Mouse (Mus musculus) adrenal gland, adult (tissue): ENCODE measurements around the gene Olfr1373.

Source experiments
- DNase-seq, 2 experiments: peaks; one replicate each; pipeline ENCODE4 v3.0.0; 2022 to 2023; ENCODE audit warnings: low spot score in 1 of 2; ENCODE audit not compliant: inconsistent age in 2 of 2

The Olfr1373 gene

DNA sequence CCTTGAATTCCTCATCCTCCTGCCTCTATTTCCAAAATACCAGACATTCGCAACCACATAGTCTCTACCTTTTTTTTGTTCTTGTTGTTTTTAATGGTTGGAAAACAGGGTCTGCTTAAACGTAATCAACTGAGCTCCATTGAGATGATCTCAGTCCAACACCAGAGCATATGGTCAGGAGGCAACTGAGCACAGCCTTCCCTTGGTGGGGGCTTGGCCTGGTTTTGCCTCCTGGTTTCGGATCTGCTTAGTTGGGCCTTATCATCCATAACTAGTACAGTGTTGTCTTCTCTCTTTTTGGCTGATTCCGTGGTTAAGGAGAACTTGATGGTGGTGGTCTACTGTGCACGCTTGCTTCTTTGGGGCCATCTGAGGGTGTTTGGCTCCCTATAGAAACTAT is 36.5 kb downstream of the Olfr1373 start:
- DNase-seq, result no peak

DNA sequence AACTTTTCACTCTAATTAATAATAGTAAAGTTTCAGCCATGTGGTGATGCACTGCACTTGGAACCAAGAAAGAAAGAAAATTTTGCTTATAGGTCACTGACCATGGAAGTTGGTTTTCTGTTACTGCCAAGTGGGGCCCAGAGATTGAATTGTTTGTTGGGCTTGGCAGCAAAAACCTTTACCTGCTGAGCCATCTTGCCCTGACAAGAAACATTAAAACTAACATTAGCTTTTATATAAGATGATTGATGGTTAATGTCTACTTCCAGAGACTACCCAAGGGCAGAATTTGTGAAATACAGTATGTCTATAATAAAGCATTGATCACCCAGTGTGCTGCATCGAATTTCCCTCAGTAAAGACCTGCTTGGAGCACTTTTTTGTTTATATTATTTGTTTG is 38.9 kb downstream of the Olfr1373 start:
- no peak for DNase-seq

DNA sequence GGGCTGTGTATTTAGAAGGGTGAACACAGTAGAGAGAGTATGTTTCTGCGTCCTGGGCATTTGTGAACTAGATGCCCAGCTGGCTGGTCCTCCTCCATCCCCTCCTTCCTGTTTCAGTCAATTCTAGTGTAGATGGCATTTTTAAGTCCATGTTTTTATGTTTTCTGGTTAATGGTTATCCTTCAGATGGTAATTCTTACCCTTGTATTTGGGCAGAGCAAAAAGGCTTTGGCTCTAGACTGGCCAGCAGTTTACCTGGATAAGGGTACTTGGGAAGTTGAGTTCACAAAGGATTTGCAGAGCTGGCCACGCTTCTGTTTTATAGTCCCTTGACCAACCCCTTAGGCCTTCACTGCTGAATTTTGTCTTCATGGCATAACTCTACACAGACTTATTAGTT is 39.3 kb downstream of the Olfr1373 start:
- no peak for DNase-seq

DNA sequence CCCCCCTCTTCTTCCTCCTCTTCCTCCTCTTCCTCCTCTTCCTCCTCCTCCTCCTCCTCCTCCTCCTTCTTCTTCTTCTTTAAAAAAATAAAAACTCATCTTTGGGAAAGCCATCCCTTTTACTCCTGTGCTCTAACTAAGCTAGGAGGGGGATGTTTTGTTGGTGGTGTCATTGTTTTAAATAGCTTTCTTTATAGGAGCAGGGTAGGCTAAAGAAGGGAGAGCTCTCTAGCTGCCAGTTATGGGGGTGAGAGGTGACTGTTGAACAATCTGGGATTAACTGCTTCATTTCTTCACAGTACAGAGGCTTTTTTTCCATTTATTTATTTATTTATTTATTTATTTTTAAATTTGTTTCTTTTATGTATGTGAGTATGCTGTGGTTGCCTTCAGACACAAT is 39.8 kb downstream of the Olfr1373 start:
- DNase-seq, result no peak

DNA sequence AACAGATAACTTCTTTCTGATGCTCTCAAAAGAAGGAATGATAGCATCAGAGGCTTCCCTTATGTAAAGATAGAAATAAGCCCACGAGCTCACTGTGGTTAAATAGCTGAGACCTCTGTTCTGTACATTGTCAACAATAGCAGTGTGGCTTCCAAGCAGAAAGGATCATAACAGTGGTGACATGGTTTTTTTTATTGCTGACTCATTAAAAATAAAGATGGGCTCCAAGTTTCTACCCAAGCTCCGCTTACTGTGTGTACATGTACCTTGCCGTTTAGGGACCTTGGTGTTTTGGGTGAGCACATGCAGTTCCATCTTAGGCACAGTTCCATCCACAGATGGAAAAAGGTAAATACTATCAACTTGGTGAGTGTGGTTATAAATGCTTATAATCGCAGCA is 42.4 kb downstream of the Olfr1373 start:
- DNase-seq, result peak in 1 of 2 experiments; percentile 30

DNA sequence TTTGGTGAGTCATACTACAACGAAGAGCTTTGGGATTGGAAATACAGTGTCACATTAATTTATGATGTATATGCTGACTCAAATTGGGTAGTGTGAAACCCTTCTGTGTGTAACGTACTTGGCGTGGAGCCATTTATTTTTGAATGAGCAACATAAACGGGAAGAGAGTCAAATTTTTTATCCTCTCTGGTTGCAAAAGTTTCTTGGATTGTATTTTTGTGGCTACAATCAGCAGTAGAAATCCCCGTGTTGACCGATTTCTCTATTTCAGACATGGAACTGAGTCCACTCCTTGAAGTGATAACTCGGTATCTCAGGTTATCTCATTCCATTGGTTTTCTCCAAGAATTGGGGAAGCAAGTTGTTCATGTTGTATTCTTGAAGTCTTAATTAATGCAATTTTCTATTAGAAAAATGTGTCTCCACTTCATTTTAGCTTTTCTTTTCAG is 45.5 kb downstream of the Olfr1373 start:
- DNase-seq, result no peak

DNA sequence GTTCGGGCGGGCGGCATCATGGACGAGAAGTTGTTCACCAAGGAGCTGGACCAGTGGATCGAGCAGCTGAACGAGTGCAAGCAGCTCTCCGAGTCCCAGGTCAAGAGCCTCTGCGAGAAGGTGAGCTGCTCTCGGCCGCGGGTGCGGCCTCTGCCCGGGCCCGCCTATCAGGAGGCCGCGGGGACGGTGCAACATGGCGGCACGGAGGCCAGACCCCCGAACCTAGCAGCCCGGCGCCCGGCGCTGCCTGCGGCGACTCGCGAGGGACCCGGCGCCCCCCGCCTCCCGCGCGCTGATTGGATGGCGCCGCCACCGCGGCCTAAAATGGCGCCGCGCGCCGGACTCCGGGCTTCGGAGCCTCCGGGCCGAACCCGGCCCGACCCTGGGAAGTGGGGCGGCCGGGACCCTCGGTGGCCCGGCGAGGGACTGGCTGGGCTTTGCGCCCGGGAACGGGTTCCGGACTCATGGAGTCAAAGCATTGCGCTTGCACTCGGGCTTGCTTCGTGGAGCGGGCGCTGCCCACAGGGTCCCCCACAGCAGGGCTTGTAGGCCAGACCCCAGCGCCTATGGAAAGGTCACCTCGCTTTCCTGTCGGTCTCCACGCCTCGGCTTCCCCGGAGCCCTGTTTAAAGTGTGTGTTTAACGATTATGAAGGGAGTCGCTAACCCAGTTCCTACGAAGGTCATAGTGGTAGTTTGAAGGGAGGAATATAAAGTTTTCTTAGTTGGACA is 46.1 kb downstream of the Olfr1373 start:
- peak; percentile 79 to 93 for DNase-seq

DNA sequence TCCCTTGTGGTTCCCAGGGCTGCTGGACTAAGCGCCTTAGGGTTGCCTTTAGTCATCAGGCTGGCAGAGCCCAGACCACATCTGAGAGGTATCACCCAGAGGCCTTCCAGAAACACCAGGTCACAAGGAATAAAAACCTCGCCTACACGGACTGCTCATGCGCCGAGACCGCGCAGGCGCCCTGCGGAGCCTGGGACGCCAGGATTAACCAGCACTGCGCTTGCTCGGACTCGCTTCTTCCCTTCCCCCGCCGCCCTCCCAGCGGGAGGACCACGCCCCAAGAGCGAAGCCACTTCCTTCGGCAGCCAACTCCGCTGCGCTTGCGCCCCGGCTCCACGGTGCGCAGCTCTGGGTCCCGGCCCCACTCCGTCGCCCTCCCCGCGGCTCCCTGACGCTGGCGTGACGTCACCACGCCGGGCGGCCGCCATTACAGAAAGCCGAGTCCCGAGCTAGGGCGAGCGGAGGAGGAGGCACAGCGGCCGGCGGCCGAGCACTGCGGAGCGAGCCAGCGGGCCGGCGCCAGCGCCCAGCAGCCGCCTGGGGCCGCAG is 46.9 kb downstream of the Olfr1373 start, which contains the start of gene Ppp2ca:
Gene Ppp2ca (plus strand): TSS at position 284 of the 549 bp plus-strand sequence.
- peak; percentile 99 to 100 for DNase-seq

DNA sequence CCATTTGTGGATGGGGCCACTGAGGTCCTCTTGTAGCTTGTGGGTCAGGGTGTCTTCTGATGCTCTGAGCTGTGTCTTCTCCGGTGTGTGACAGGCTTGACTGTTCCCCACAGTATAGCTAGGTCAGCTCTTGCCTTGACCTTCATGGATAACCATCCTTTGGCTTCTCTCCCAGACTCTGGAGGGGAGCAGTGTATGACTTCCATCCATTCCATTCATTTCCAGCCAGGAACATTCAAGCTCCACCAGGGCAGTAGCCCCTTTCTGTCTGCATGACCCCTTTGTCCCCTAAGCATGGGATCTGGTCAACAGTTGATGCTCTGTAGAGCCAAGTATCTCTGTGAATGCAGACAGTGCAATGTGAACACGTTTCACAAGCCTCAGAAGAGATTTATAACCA is 47.7 kb downstream of the Olfr1373 start:
- peak; percentile 67 to 84 for DNase-seq

DNA sequence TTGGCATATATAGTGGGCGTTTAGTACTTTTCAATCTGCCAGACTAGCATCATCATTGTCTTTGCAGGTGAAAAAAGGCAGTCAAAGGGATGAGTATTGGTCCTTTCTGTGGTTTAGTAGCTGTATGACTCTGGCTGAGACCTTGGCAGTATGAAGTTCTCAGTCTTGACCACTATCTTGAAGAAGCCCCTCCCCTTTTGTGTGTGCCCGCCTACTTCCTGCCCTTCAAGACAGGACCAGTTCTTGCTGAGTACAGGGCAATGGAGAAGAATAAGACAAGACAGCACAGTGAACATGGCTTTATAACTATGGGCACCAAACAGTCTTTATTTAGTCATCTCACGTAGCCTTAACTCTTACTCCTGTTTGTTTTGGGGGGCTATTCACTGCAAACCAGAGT is 48.3 kb downstream of the Olfr1373 start:
- DNase-seq, result peak in 1 of 2 experiments; percentile 45
